Mouse (Mus musculus) liver, embryonic 14.5 days (tissue): ENCODE results near the gene Obscn.
A peak's percentile ranks its signal among the peaks of the same experiment; 100 is the strongest.

Source experiments
- CTCF ChIP-seq: IDR thresholded peaks from 2 replicates; pipeline ENCODE4 v1.5.1; 2016; ENCODE audit warnings: antibody characterized with exemption, low read depth, control low read depth
- EP300 ChIP-seq: IDR thresholded peaks from 2 replicates; pipeline ENCODE4 v1.6.1; 2016; ENCODE audit warnings: antibody characterized with exemption, low read depth

- 0 out of 2 replicates have a peak, but pooled peaks have one; percentile 3 for TF ChIP-seq CTCF
- peak; percentile 95 for TF ChIP-seq EP300
Observed at GRCm38 (mm10) chr11:59164384-59164783, 28.2 kb upstream of the Obscn start.
